Mouse (Mus musculus) bone marrow macrophage, adult 2 months (primary cell): Measurements from ENCODE around the gene Mef2b.

Experiments
- CTCF ChIP-seq: IDR thresholded peaks from 2 replicates; pipeline ENCODE4 v1.5.1; 2012; ENCODE audit warnings: low read depth, mild to moderate bottlenecking, low read length, moderate library complexity
- POLR2A ChIP-seq: IDR thresholded peaks from 2 replicates; pipeline ENCODE4 v1.6.1; 2012; ENCODE audit warnings: mild to moderate bottlenecking, low read depth, low read length, borderline replicate concordance

DNA sequence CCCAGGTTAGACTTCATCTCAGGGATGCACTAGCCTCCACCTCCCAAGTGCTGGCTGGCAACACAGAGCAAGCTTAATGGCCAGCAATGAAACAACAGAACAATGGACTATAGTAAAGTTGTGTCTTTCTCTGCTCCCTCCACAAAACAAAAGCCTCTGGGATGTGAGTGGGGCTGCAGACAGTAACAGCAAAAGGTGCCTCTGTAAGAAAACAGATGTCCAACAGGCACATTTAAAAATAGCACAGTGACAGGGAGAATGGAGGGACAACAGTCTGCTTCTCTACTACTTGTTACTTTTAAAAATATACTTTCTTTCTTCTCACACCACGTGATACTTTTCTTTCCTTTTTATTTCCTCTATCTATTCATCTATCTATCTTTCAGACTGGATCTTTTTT lies 65.2 kb downstream of the Mef2b start:
- TF ChIP-seq CTCF, result no peak
- no peak for TF ChIP-seq POLR2A
